Comparison of ENCODE assay signal across 15 mouse cellular contexts in genomic region chr17:34681881-34682536, GRCm38 (mm10). TPM values are rescaled to one million over a fixed set of nuclear protein-coding genes. Genes with fewer than 3 reads are reported as not detected.
DNase-seq lines count a peak whose midpoint lies in the region; ATAC-seq and TF ChIP-seq lines count a peak whose summit lies in the region.
"Had no signal": no experiment of that assay in that cellular context is flagged by ENCODE, and none has a peak within 500 bp of the region (broad histone marks: within the 10 kb centered on the region; RNA-seq: fewer than 3 reads in every experiment).

No protein-coding gene starts in this region.

- no peak for TF ChIP-seq EP300 in MEL (IDR thresholded peaks at IDR 0.05; ENCODE audit: low read depth in 1 of 2, low read length in 2 of 2)

- H3K4me1 ChIP-seq in liver, adult 2 months (ENCODE audit: control insufficient read depth, insufficient read depth, low read length), result no peaks in the 10 kb centered on the region
- H3K4me1 ChIP-seq in liver, embryonic 11.5 days (replicated peaks; ENCODE audit: control insufficient read depth, insufficient read depth, low read length), result no peaks in the 10 kb centered on the region
- no peaks in the 10 kb centered on the region; a peak in 1 of 4 replicates for H3K4me1 ChIP-seq in MEL (ENCODE audit: control insufficient read depth in 1 of 2, insufficient read depth in 2 of 2, low read length in 2 of 2)
- peaks cover 34% of the 10 kb centered on the region for H3K4me1 ChIP-seq in intestine, embryonic 16.5 days (ENCODE audit: control insufficient read depth, insufficient read depth, low read length)
- H3K4me1 ChIP-seq: midbrain, embryonic 15.5 days had no signal

- intact Hi-C loops in heart, postnatal 10 days (cut with DNase I), result no loop called here
- intact Hi-C loops in left cerebral cortex, postnatal 14 days (cut with DNase I), result no loop called here

- no peak for TF ChIP-seq RAD21 in MEL (IDR thresholded peaks at IDR 0.05; ENCODE audit: low read depth, low read length)

- ATAC-seq in liver, embryonic 11.5 days (replicated peaks; ENCODE audit: low FRiP score), result no peak
- ATAC-seq in intestine, embryonic 16.5 days, result 0 out of 2 replicates have a peak, but pooled peaks have one; percentile 10
- ATAC-seq: midbrain, embryonic 15.5 days had no signal

- no peaks in the 10 kb centered on the region for H3K36me3 ChIP-seq in liver, adult 2 months (ENCODE audit: control insufficient read depth, insufficient read depth, low read length)
- no peaks in the 10 kb centered on the region for H3K36me3 ChIP-seq in liver, embryonic 11.5 days (ENCODE audit: control insufficient read depth, insufficient read depth, low read length)
- H3K36me3 ChIP-seq in MEL (ENCODE audit: control insufficient read depth in 1 of 2, insufficient read depth in 2 of 2, low read length in 2 of 2), result no peaks in the 10 kb centered on the region
- no peaks in the 10 kb centered on the region for H3K36me3 ChIP-seq in intestine, embryonic 16.5 days (ENCODE audit: control insufficient read depth, insufficient read depth, low read length)
- H3K36me3 ChIP-seq: limb, embryonic 15.5 days; midbrain, embryonic 15.5 days had no signal

- 0 out of 2 replicates have a peak overlapping the region, but pooled peaks have one; percentile 19 for H3K27ac ChIP-seq in liver, adult 2 months (replicated peaks; ENCODE audit: insufficient read depth, low read depth, low read length)
- no peak overlapping the region for H3K27ac ChIP-seq in liver, embryonic 11.5 days (ENCODE audit: low read depth, low read length)
- H3K27ac ChIP-seq in MEL (ENCODE audit: control insufficient read depth, low read depth, low read length), result no peak overlapping the region
- H3K27ac ChIP-seq in intestine, embryonic 16.5 days (ENCODE audit: low read length), result peak overlapping the region; percentile 63
- H3K27ac ChIP-seq: hindbrain, embryonic 14.5 days; limb, embryonic 15.5 days; midbrain, embryonic 15.5 days had no signal

- H3K4me3 ChIP-seq in liver, adult 2 months (ENCODE audit: insufficient read depth, low read depth, low read length), result no peak overlapping the region
- no peak overlapping the region for H3K4me3 ChIP-seq in liver, embryonic 11.5 days (ENCODE audit: low read depth, low read length)
- no peak overlapping the region for H3K4me3 ChIP-seq in MEL (ENCODE audit: control insufficient read depth in 1 of 2, insufficient read depth in 1 of 2, low read depth in 2 of 2, low read length in 2 of 2)
- H3K4me3 ChIP-seq in intestine, embryonic 16.5 days (ENCODE audit: low read length), result no peak overlapping the region
- H3K4me3 ChIP-seq: erythroblast, embryonic 14.5 days; limb, embryonic 15.5 days; midbrain, embryonic 15.5 days had no signal

- no peak overlapping the region for H3K4me2 ChIP-seq in liver, embryonic 11.5 days
- no peak overlapping the region for H3K4me2 ChIP-seq in intestine, embryonic 16.5 days (ENCODE audit: low read depth, low read length)
- H3K4me2 ChIP-seq: hindbrain, embryonic 14.5 days; midbrain, embryonic 15.5 days had no signal

- no peaks in the 10 kb centered on the region for H3K79me2 ChIP-seq in liver, adult 2 months (ENCODE audit: control insufficient read depth, insufficient read depth, low read length)
- no peaks in the 10 kb centered on the region for H3K79me2 ChIP-seq in MEL (ENCODE audit: control insufficient read depth, insufficient read depth, low read length, poor library complexity)

- H3K9me3 ChIP-seq in liver, embryonic 11.5 days (ENCODE audit: control insufficient read depth, low read length), result no peaks in the 10 kb centered on the region
- no peaks in the 10 kb centered on the region for H3K9me3 ChIP-seq in MEL (replicated peaks; ENCODE audit: insufficient read depth, low read length)
- no peaks in the 10 kb centered on the region for H3K9me3 ChIP-seq in intestine, embryonic 16.5 days (ENCODE audit: control insufficient read depth, low read length)
- H3K9me3 ChIP-seq: limb, embryonic 15.5 days; midbrain, embryonic 15.5 days had no signal

- no peak overlapping the region for H3K9ac ChIP-seq in liver, adult 2 months (ENCODE audit: low read depth, low read length)
- H3K9ac ChIP-seq in liver, embryonic 11.5 days (ENCODE audit: low read depth, low read length), result no peak overlapping the region
- H3K9ac ChIP-seq in MEL (ENCODE audit: control insufficient read depth, low read depth, low read length, poor library complexity, severe bottlenecking), result no peak overlapping the region
- H3K9ac ChIP-seq in intestine, embryonic 16.5 days (ENCODE audit: low read depth, low read length), result peak overlapping the region; percentile 42
- H3K9ac ChIP-seq: hindbrain, embryonic 14.5 days; limb, embryonic 15.5 days; midbrain, embryonic 15.5 days had no signal

- TF ChIP-seq POLR2A in liver, adult 2 months (IDR thresholded peaks at IDR 0.05; ENCODE audit: extremely low read depth, insufficient read depth, low read length), result no peak
- TF ChIP-seq POLR2A in MEL (IDR thresholded peaks at IDR 0.05; ENCODE audit: control insufficient read depth in 1 of 2, insufficient read depth in 1 of 2, low read depth in 1 of 2, low read length in 2 of 2, poor library complexity in 1 of 2), result no peak

- WGBS in liver, adult 2 months, result 71% methylated on average over 11 of the region's 11 CpGs
- WGBS in liver, embryonic 11.5 days, result 60% methylated on average over 11 of the region's 11 CpGs
- WGBS in intestine, embryonic 16.5 days, result 72% methylated on average over 11 of the region's 11 CpGs

- TF ChIP-seq CTCF in liver, adult 2 months (IDR thresholded peaks at IDR 0.05; ENCODE audit: low read depth, low read length), result no peak
- TF ChIP-seq CTCF in MEL (IDR thresholded peaks at IDR 0.05 in 2 of 3, conservative IDR thresholded peaks at IDR 0.05 in 1 of 3; ENCODE audit: control insufficient read depth in 1 of 3, insufficient read depth in 1 of 3, low read depth in 2 of 3, low read length in 3 of 3, poor library complexity in 1 of 3, severe bottlenecking in 1 of 3), result no peak

- H3K27me3 ChIP-seq in liver, adult 2 months (ENCODE audit: control insufficient read depth, insufficient read depth, low read length), result no peaks in the 10 kb centered on the region
- H3K27me3 ChIP-seq in liver, embryonic 11.5 days (replicated peaks; ENCODE audit: control insufficient read depth, insufficient read depth, low read length), result peaks cover 38% of the 10 kb centered on the region
- no peaks in the 10 kb centered on the region for H3K27me3 ChIP-seq in MEL (ENCODE audit: control insufficient read depth in 1 of 2, insufficient read depth in 2 of 2, low read length in 2 of 2)
- H3K27me3 ChIP-seq in intestine, embryonic 16.5 days (replicated peaks; ENCODE audit: control insufficient read depth, insufficient read depth, low read length), result peaks cover 9% of the 10 kb centered on the region; the same call in 1 of the 2 replicates
- H3K27me3 ChIP-seq: midbrain, embryonic 15.5 days had no signal

- DNase-seq in heart, adult 18-20 months, result peak; percentile 33 to 50
- DNase-seq in heart, postnatal 10 days, result no peak
- DNase-seq in liver, adult 2 months (ENCODE audit: extremely low read depth, low read depth, low spot score), result no peak
- no peak for DNase-seq in liver, embryonic 11.5 days (ENCODE audit: low spot score)
- peak; percentile 8 for DNase-seq in MEL (ENCODE audit: low read depth, low spot score)
- DNase-seq in left cerebral cortex, postnatal 14 days (ENCODE audit: low spot score in 2 of 2), result no peak
- no peak for DNase-seq in spleen, adult 18-20 months
- DNase-seq: cerebellum, adult 2 months; gastrocnemius, postnatal 25 days had no signal

RNA-seq across cellular contexts. Expression of gene Tnxb, which starts 11.7 kb away (rescaled TPM):
- total RNA-seq in heart, adult 18-20 months (2021), result 10 to 100 TPM; 22.9 to 26.5 TPM
- 10 to 100 TPM; 63.9 to 66.5 TPM for total RNA-seq in heart, postnatal 10 days (2021)
- 3.6 and 5.6 TPM in 2 replicates for total RNA-seq in liver, adult 2 months (2014; rRNA removed)
- polyA plus RNA-seq in liver, adult 2 months (2012; rRNA removed), result 2.4 and 3.5 TPM in 2 replicates
- polyA plus RNA-seq in liver, embryonic 11.5 days (2014; fragmentation: Nextera tagmentation; extraction: Ambion mirVana), result 0.10 TPM in 1 of 2 replicates, not detected in the other
- 0.16 and 0.27 TPM in 2 replicates for total RNA-seq in MEL (2012; rRNA removed)
- polyA plus RNA-seq in MEL (2012; ENCODE audit: insufficient read depth in 1 of 2, insufficient read length in 2 of 2, low read depth in 1 of 2, low replicate concordance in 2 of 2, missing spikeins in 1 of 2), result under 1 TPM in 1 of 2 experiments, not detected in 1; 0.28 TPM
- 1.1 TPM in 2 replicates for polyA plus RNA-seq in intestine, embryonic 16.5 days (2015; fragmentation: Nextera tagmentation; extraction: Ambion mirVana)
- 1 to 10 TPM; 1.5 to 1.8 TPM for total RNA-seq in left cerebral cortex, postnatal 14 days (2021)
- total RNA-seq: CH12.LX had no signal
- polyA plus RNA-seq: erythroblast, embryonic 14.5 days had no signal

RNA-seq across cellular contexts. Expression of gene Atf6b, which starts 35.1 kb away (rescaled TPM):
- total RNA-seq in heart, adult 18-20 months (2021), result 10 to 100 TPM; 15.5 to 17.2 TPM
- 10 to 100 TPM; 19.0 to 19.3 TPM for total RNA-seq in heart, postnatal 10 days (2021)
- total RNA-seq in liver, adult 2 months (2014; rRNA removed), result 4.4 and 6.6 TPM in 2 replicates
- polyA plus RNA-seq in liver, adult 2 months (2012; rRNA removed), result 29.8 and 34.6 TPM in 2 replicates
- polyA plus RNA-seq in liver, embryonic 11.5 days (2014; fragmentation: Nextera tagmentation; extraction: Ambion mirVana), result 39.9 and 48.5 TPM in 2 replicates
- total RNA-seq in MEL (2012; rRNA removed), result 39.6 and 45.3 TPM in 2 replicates
- 100 to 1,000 TPM in 1 of 2 experiments, not detected in 1; 101 TPM for polyA plus RNA-seq in MEL (2012; ENCODE audit: insufficient read depth in 1 of 2, insufficient read length in 2 of 2, low read depth in 1 of 2, low replicate concordance in 2 of 2, missing spikeins in 1 of 2)
- 66.3 and 69.1 TPM in 2 replicates for polyA plus RNA-seq in intestine, embryonic 16.5 days (2015; fragmentation: Nextera tagmentation; extraction: Ambion mirVana)
- total RNA-seq in left cerebral cortex, postnatal 14 days (2021), result 10 to 100 TPM; 76.4 to 80.3 TPM

RNA-seq across cellular contexts. Expression of gene Fkbpl, which starts 37.4 kb away (rescaled TPM):
- total RNA-seq in heart, adult 18-20 months (2021), result 1 to 10 TPM; 5.8 to 6.5 TPM
- 1 to 10 TPM; 8.5 to 9.9 TPM for total RNA-seq in heart, postnatal 10 days (2021)
- 4.2 and 5.3 TPM in 2 replicates for total RNA-seq in liver, adult 2 months (2014; rRNA removed)
- 2.0 and 3.0 TPM in 2 replicates for polyA plus RNA-seq in liver, adult 2 months (2012; rRNA removed)
- polyA plus RNA-seq in liver, embryonic 11.5 days (2014; fragmentation: Nextera tagmentation; extraction: Ambion mirVana), result 9.5 and 9.7 TPM in 2 replicates
- 4.4 and 7.0 TPM in 2 replicates for total RNA-seq in MEL (2012; rRNA removed)
- polyA plus RNA-seq in MEL (2012; ENCODE audit: insufficient read depth in 1 of 2, insufficient read length in 2 of 2, low read depth in 1 of 2, low replicate concordance in 2 of 2, missing spikeins in 1 of 2), result 1 to 10 TPM in 1 of 2 experiments, not detected in 1; 6.4 TPM
- 10.2 and 14.4 TPM in 2 replicates for polyA plus RNA-seq in intestine, embryonic 16.5 days (2015; fragmentation: Nextera tagmentation; extraction: Ambion mirVana)
- 10 to 100 TPM; 16.1 to 16.7 TPM for total RNA-seq in left cerebral cortex, postnatal 14 days (2021)

RNA-seq across cellular contexts. Expression of gene Prrt1, which starts 52.7 kb away (rescaled TPM):
- total RNA-seq in heart, adult 18-20 months (2021), result 1 to 10 TPM in 1 of 2 experiments, under 1 TPM in 1; 0.93 to 1.5 TPM
- total RNA-seq in heart, postnatal 10 days (2021), result 1 to 10 TPM in 1 of 2 experiments, under 1 TPM in 1; 0.89 to 1.2 TPM
- not detected in 2 replicates for total RNA-seq in liver, adult 2 months (2014; rRNA removed)
- polyA plus RNA-seq in liver, adult 2 months (2012; rRNA removed), result 0.32 and 0.39 TPM in 2 replicates
- not detected in 2 replicates for polyA plus RNA-seq in liver, embryonic 11.5 days (2014; fragmentation: Nextera tagmentation; extraction: Ambion mirVana)
- not detected in 2 replicates for total RNA-seq in MEL (2012; rRNA removed)
- 1 to 10 TPM in 1 of 2 experiments, not detected in 1; 1.0 TPM for polyA plus RNA-seq in MEL (2012; ENCODE audit: insufficient read depth in 1 of 2, insufficient read length in 2 of 2, low read depth in 1 of 2, low replicate concordance in 2 of 2, missing spikeins in 1 of 2)
- 0.32 and 0.47 TPM in 2 replicates for polyA plus RNA-seq in intestine, embryonic 16.5 days (2015; fragmentation: Nextera tagmentation; extraction: Ambion mirVana)
- 100 to 1,000 TPM; 195 to 228 TPM for total RNA-seq in left cerebral cortex, postnatal 14 days (2021)
- total RNA-seq: CH12.LX had no signal
- polyA plus RNA-seq: erythroblast, embryonic 14.5 days had no signal

RNA-seq across cellular contexts. Expression of gene Ppt2, which starts 53.7 kb away (rescaled TPM):
- total RNA-seq in heart, adult 18-20 months (2021), result 10 to 100 TPM; 55.5 to 55.8 TPM
- 10 to 100 TPM; 39.0 to 45.7 TPM for total RNA-seq in heart, postnatal 10 days (2021)
- 22.5 and 28.5 TPM in 2 replicates for total RNA-seq in liver, adult 2 months (2014; rRNA removed)
- polyA plus RNA-seq in liver, adult 2 months (2012; rRNA removed), result 38.5 and 46.7 TPM in 2 replicates
- polyA plus RNA-seq in liver, embryonic 11.5 days (2014; fragmentation: Nextera tagmentation; extraction: Ambion mirVana), result 23.1 and 25.8 TPM in 2 replicates
- total RNA-seq in MEL (2012; rRNA removed), result 20.2 and 29.2 TPM in 2 replicates
- 100 to 1,000 TPM in 1 of 2 experiments, 10 to 100 TPM in 1; 67.1 to 147 TPM for polyA plus RNA-seq in MEL (2012; ENCODE audit: insufficient read depth in 1 of 2, insufficient read length in 2 of 2, low read depth in 1 of 2, low replicate concordance in 2 of 2, missing spikeins in 1 of 2)
- 32.3 and 32.9 TPM in 2 replicates for polyA plus RNA-seq in intestine, embryonic 16.5 days (2015; fragmentation: Nextera tagmentation; extraction: Ambion mirVana)
- 10 to 100 TPM; 39.3 to 45.7 TPM for total RNA-seq in left cerebral cortex, postnatal 14 days (2021)

Comparison
In these comparisons a context has a peak if more than half of its experiments do, and no peak if none do; other contexts are left out.
1. DNase-seq: peak in heart, adult 18-20 months (2 of 2) and MEL (single experiment); none in heart, postnatal 10 days (0 of 2), liver, adult 2 months (single experiment), liver, embryonic 11.5 days (single experiment), left cerebral cortex, postnatal 14 days (0 of 2) and spleen, adult 18-20 months (0 of 2).
2. H3K27ac ChIP-seq: peak in liver, adult 2 months (single experiment) and intestine, embryonic 16.5 days (single experiment); none in liver, embryonic 11.5 days (single experiment) and MEL (single experiment).